Mouse (Mus musculus) midbrain, embryonic 10.5 days (tissue): ENCODE measurements around the gene Cenph. TPM values are rescaled to one million over a fixed set of nuclear protein-coding genes. Genes with fewer than 3 reads are reported as not detected.

Experiments
- DNase-seq: peaks from one replicate; pipeline ENCODE4 v3.0.0-alpha.2; 2017; ENCODE audit warnings: low spot score
- H3K27ac ChIP-seq: fragments of 300-500 bp; sonication (generic); replicated peaks from 2 replicates; pipeline ENCODE4 v1.5.1; 2016; ENCODE audit warnings: mild to moderate bottlenecking
- H3K27me3 ChIP-seq: fragments of 300-500 bp; sonication (generic); 2 replicates; pipeline ENCODE4 v1.6.1; 2016; ENCODE audit warnings: low read depth, mild to moderate bottlenecking; ENCODE audit not compliant: poor library complexity, severe bottlenecking
- H3K36me3 ChIP-seq: fragments of 300-500 bp; sonication (generic); 2 replicates; pipeline ENCODE4 v1.6.1; 2016; ENCODE audit warnings: mild to moderate bottlenecking, moderate library complexity
- H3K4me1 ChIP-seq: fragments of 300-500 bp; sonication (generic); 2 replicates; pipeline ENCODE4 v1.6.1; 2016
- H3K4me3 ChIP-seq: fragments of 300-500 bp; sonication (generic); 2 replicates; pipeline ENCODE4 v1.5.1; 2016; ENCODE audit warnings: mild to moderate bottlenecking, moderate library complexity
- H3K9me3 ChIP-seq: fragments of 300-500 bp; sonication (generic); replicated peaks from 2 replicates; pipeline ENCODE4 v1.6.1; 2016; ENCODE audit warnings: mild to moderate bottlenecking
- WGBS: fragments of 180-500 bp; shearing (Covaris S2); methylation state at CpG from one replicate; pipeline ENCODE4 v1.1.7; 2016; 5-methylcytosine and 5-hydroxymethylcytosine counted together
- polyA plus RNA-seq: library from polyadenylated mRNA; unstranded; fragments of >200 nt; fragmentation: Nextera tagmentation; extraction: Ambion mirVana; gene quantifications from 2 replicates; pipeline ENCODE4 v1.2.1, GENCODE M21; 2016

The Cenph gene
- polyA plus RNA-seq, 1 experiment from 2014 or later: 67.0 TPM

- Histone ChIP-seq H3K4me1 (peaks cover 28% of the 10 kb centered on the region), H3K36me3 (peaks cover 65% of the 10 kb centered on the region), H3K4me3 (no peak overlapping the region), H3K27ac (no peak overlapping the region), H3K9me3 (no peaks in the 10 kb centered on the region), H3K27me3 (no peaks in the 10 kb centered on the region)
- 85% methylated on average over 3 of the region's 3 CpGs for WGBS
- no peak for DNase-seq
Measured at GRCm38 (mm10) chr13:100777491-100777890, 1.8 kb upstream of the Cenph start.

GRCm38 (mm10) chr13:100776710-100777109 is 1.0 kb upstream of the Cenph start:
- Histone ChIP-seq H3K27me3 (no peaks in the 10 kb centered on the region), H3K4me3 (peak overlapping the region; percentile 98; the same call in 1 of the 2 replicates), H3K4me1 (peaks cover 25% of the 10 kb centered on the region), H3K9me3 (no peaks in the 10 kb centered on the region), H3K27ac (no peak overlapping the region), H3K36me3 (peaks cover 65% of the 10 kb centered on the region)
- 71% methylated on average over 6 of the region's 6 CpGs for WGBS
- DNase-seq: no peak

- H3K27ac ChIP-seq: peak overlapping the region; percentile 88
- peak overlapping the region; percentile 98 for H3K4me3 ChIP-seq
- H3K36me3 ChIP-seq: peaks cover 65% of the 10 kb centered on the region
- 21% methylated on average over 8 of the region's 8 CpGs for WGBS
- H3K4me1 ChIP-seq: peaks cover 25% of the 10 kb centered on the region
- no peaks in the 10 kb centered on the region for H3K27me3 ChIP-seq
- H3K9me3 ChIP-seq: no peaks in the 10 kb centered on the region
- DNase-seq: no peak
Measured at GRCm38 (mm10) chr13:100776056-100776419, 339 bp upstream of the Cenph start.

GRCm38 (mm10) chr13:100774704-100775103 is 995 bp downstream of the Cenph start:
- no peak for DNase-seq
- Histone ChIP-seq H3K27me3 (no peaks in the 10 kb centered on the region), H3K4me3 (peak overlapping the region; percentile 98), H3K36me3 (peaks cover 65% of the 10 kb centered on the region), H3K9me3 (no peaks in the 10 kb centered on the region), H3K27ac (peak overlapping the region; percentile 88), H3K4me1 (peaks cover 25% of the 10 kb centered on the region)

- H3K36me3 ChIP-seq: peaks cover 19% of the 10 kb centered on the region
- no peaks in the 10 kb centered on the region for H3K27me3 ChIP-seq
- no peak overlapping the region for H3K4me3 ChIP-seq
- no peak for DNase-seq
- H3K9me3 ChIP-seq: no peaks in the 10 kb centered on the region
- H3K27ac ChIP-seq: no peak overlapping the region
- 90% methylated on average over 2 of the region's 2 CpGs for WGBS
- no peaks in the 10 kb centered on the region for H3K4me1 ChIP-seq
Measured at GRCm38 (mm10) chr13:100755329-100755728, 20.4 kb downstream of the Cenph start.

- H3K4me1 ChIP-seq: no peaks in the 10 kb centered on the region
- peaks cover 8% of the 10 kb centered on the region for H3K36me3 ChIP-seq
- no peak overlapping the region for H3K4me3 ChIP-seq
- WGBS: 65% methylated on average over 4 of the region's 4 CpGs
- DNase-seq: no peak
- no peaks in the 10 kb centered on the region for H3K9me3 ChIP-seq
- H3K27me3 ChIP-seq: no peaks in the 10 kb centered on the region
- H3K27ac ChIP-seq: no peak overlapping the region
Measured at GRCm38 (mm10) chr13:100754186-100754585, 21.5 kb downstream of the Cenph start.

GRCm38 (mm10) chr13:100753011-100753410 is 22.7 kb downstream of the Cenph start:
- DNase-seq: no peak
- WGBS: 90% methylated on average over 6 of the region's 6 CpGs
- H3K4me3 ChIP-seq: no peak overlapping the region
- no peaks in the 10 kb centered on the region for H3K27me3 ChIP-seq
- H3K36me3 ChIP-seq: no peaks in the 10 kb centered on the region
- no peaks in the 10 kb centered on the region for H3K4me1 ChIP-seq
- H3K9me3 ChIP-seq: no peaks in the 10 kb centered on the region
- no peak overlapping the region for H3K27ac ChIP-seq

- WGBS: 88% methylated on average over 8 of the region's 8 CpGs
- Histone ChIP-seq H3K27ac (no peak overlapping the region), H3K4me1 (no peaks in the 10 kb centered on the region), H3K4me3 (no peak overlapping the region), H3K36me3 (no peaks in the 10 kb centered on the region), H3K9me3 (no peaks in the 10 kb centered on the region), H3K27me3 (no peaks in the 10 kb centered on the region)
- DNase-seq: no peak
Measured at GRCm38 (mm10) chr13:100752529-100752928, 23.2 kb downstream of the Cenph start.

- Histone ChIP-seq H3K27me3 (no peaks in the 10 kb centered on the region), H3K4me1 (no peaks in the 10 kb centered on the region), H3K36me3 (no peaks in the 10 kb centered on the region), H3K27ac (no peak overlapping the region), H3K4me3 (no peak overlapping the region), H3K9me3 (no peaks in the 10 kb centered on the region)
- DNase-seq: no peak
- 85% methylated on average over 3 of the region's 3 CpGs for WGBS
Measured at GRCm38 (mm10) chr13:100751402-100751801, 24.3 kb downstream of the Cenph start.

GRCm38 (mm10) chr13:100750799-100751198 is 24.9 kb downstream of the Cenph start:
- 84% methylated on average over 5 of the region's 5 CpGs for WGBS
- H3K9me3 ChIP-seq: no peaks in the 10 kb centered on the region
- DNase-seq: no peak
- H3K27ac ChIP-seq: no peak overlapping the region
- no peak overlapping the region for H3K4me3 ChIP-seq
- no peaks in the 10 kb centered on the region for H3K4me1 ChIP-seq
- H3K36me3 ChIP-seq: no peaks in the 10 kb centered on the region
- H3K27me3 ChIP-seq: no peaks in the 10 kb centered on the region

GRCm38 (mm10) chr13:100748638-100749037 is 27.1 kb downstream of the Cenph start:
- no peaks in the 10 kb centered on the region for H3K27me3 ChIP-seq
- H3K4me1 ChIP-seq: peaks cover 5% of the 10 kb centered on the region
- no peak overlapping the region for H3K4me3 ChIP-seq
- no peaks in the 10 kb centered on the region for H3K36me3 ChIP-seq
- no peak for DNase-seq
- H3K27ac ChIP-seq: no peak overlapping the region
- H3K9me3 ChIP-seq: no peaks in the 10 kb centered on the region
- 48% methylated on average over 8 of the region's 8 CpGs for WGBS

- H3K36me3 ChIP-seq: no peaks in the 10 kb centered on the region
- 92% methylated on average over 3 of the region's 3 CpGs for WGBS
- H3K27me3 ChIP-seq: no peaks in the 10 kb centered on the region
Measured at GRCm38 (mm10) chr13:100746090-100746489, 29.6 kb downstream of the Cenph start.

GRCm38 (mm10) chr13:100744036-100744744 is 31.5 kb downstream of the Cenph start, which contains the start of gene Mrps36:
Gene Mrps36 (minus strand): TSS chr13:100744659.
- under 1% methylated on average over 52 of the region's 52 CpGs for WGBS
- peak; percentile 94 for DNase-seq
- Histone ChIP-seq H3K4me1 (peaks cover 12% of the 10 kb centered on the region), H3K4me3 (peak within 1 kb of the TSS; percentile 88), H3K27ac (peak within 1 kb of the TSS; percentile 97), H3K27me3 (no peaks in the 10 kb centered on the region), H3K36me3 (peaks cover 4% of the 10 kb centered on the region; the same call in 1 of the 2 replicates), H3K9me3 (no peaks in the 10 kb centered on the region)

More at GRCm38 (mm10) chr13:100746090-100746489, 29.6 kb downstream of the Cenph start:
- DNase-seq: no peak
- no peak overlapping the region for H3K27ac ChIP-seq
- no peak overlapping the region for H3K4me3 ChIP-seq
- no peaks in the 10 kb centered on the region for H3K9me3 ChIP-seq
- peaks cover 12% of the 10 kb centered on the region for H3K4me1 ChIP-seq
